Mouse (Mus musculus) midbrain, embryonic 14.5 days (tissue): Measurements from ENCODE around the gene Nek11. TPM values are rescaled to one million over a fixed set of nuclear protein-coding genes. Genes with fewer than 3 reads are reported as not detected.

Experiments
- ATAC-seq: fragments of 200-750 bp; cut with Nextera tagmentation; 2 replicates; pipeline ENCODE4 v1.8.0; 2017; ENCODE audit warnings: moderate number of reproducible peaks, moderate library complexity; ENCODE audit not compliant: low FRiP score, low TSS enrichment
- DNase-seq: peaks from one replicate; pipeline ENCODE4 v3.0.0-alpha.2; 2015
- H3K27ac ChIP-seq: fragments of 300-500 bp; sonication (generic); replicated peaks from 2 replicates; pipeline ENCODE4 v1.5.1; 2014; ENCODE audit warnings: mild to moderate bottlenecking, low read depth, low read length, moderate library complexity
- H3K27me3 ChIP-seq: fragments of 300-500 bp; sonication (generic); 2 replicates; pipeline ENCODE4 v1.6.1; 2014; ENCODE audit warnings: low read length, control low read depth, mixed read lengths; ENCODE audit not compliant: control insufficient read depth, insufficient read depth
- H3K36me3 ChIP-seq: fragments of 300-500 bp; sonication (generic); 2 replicates; pipeline ENCODE4 v1.6.1; 2014; ENCODE audit warnings: low read length, control low read depth; ENCODE audit not compliant: control insufficient read depth, insufficient read depth
- H3K4me1 ChIP-seq: fragments of 300-500 bp; sonication (generic); 2 replicates; pipeline ENCODE4 v1.6.1; 2014; ENCODE audit warnings: mild to moderate bottlenecking, antibody characterized with exemption, low read length, control low read depth; ENCODE audit not compliant: control insufficient read depth, insufficient read depth
- H3K4me2 ChIP-seq: fragments of 300-500 bp; sonication (generic); 2 replicates; pipeline ENCODE4 v1.6.1; 2014; ENCODE audit warnings: mild to moderate bottlenecking, low read length, moderate library complexity
- H3K4me3 ChIP-seq: fragments of 300-500 bp; sonication (generic); replicated peaks from 2 replicates; pipeline ENCODE4 v1.5.1; 2014; ENCODE audit warnings: low read depth, low read length
- H3K9ac ChIP-seq: fragments of 300-500 bp; sonication (generic); replicated peaks from 2 replicates; pipeline ENCODE4 v1.6.1; 2014; ENCODE audit warnings: mild to moderate bottlenecking, low read length, moderate library complexity
- H3K9me3 ChIP-seq: fragments of 300-500 bp; sonication (generic); 2 replicates; pipeline ENCODE4 v1.6.1; 2016; ENCODE audit warnings: low read length, control low read depth, mixed read lengths; ENCODE audit not compliant: control insufficient read depth
- whole genome bisulfite sequencing: fragments of 180-500 bp; shearing (Covaris S2); extraction: QIAGEN DNeasy Blood & Tissue Kit; methylation state at CpG from one replicate; pipeline ENCODE4 v1.1.7; 2014; 5-methylcytosine and 5-hydroxymethylcytosine counted together
- polyA plus RNA-seq: library from polyadenylated mRNA; unstranded; fragments of >200 nt; fragmentation: Nextera tagmentation; extraction: Ambion mirVana; gene quantifications from 2 replicates; pipeline ENCODE4 v1.2.1, GENCODE M21; 2014

The Nek11 gene
- polyA plus RNA-seq, 1 experiment from 2014 or later = 3.1 TPM

DNA sequence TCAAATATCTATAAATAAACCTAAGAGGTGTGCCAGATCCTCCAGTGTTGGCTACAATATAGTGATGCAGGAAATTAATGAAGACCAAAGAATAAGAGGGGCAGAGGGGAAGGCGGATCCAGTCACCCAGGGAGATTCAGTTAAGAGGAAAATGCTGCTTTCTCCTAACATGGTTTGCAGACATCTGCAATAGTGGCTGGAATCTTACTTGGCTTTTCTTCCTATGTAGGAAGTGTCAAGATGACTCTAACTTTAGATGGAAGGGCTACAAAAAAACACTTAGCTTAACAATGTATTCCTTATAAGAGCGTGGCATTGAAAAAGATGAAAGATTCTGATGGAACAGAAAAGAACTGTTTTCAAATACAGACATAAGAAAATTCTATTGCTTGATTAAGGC lies 89.3 kb downstream of the Nek11 start:
- H3K4me2 ChIP-seq = no peak overlapping the region
- 83% methylated on average over 2 of the region's 2 CpGs for WGBS
- DNase-seq = no peak
- no peaks in the 10 kb centered on the region for H3K9me3 ChIP-seq
- no peak overlapping the region for H3K27ac ChIP-seq
- no peak for ATAC-seq
- no peak overlapping the region for H3K9ac ChIP-seq
- H3K27me3 ChIP-seq = no peaks in the 10 kb centered on the region
- no peak overlapping the region for H3K4me3 ChIP-seq
- H3K4me1 ChIP-seq = peaks cover 14% of the 10 kb centered on the region
- no peaks in the 10 kb centered on the region for H3K36me3 ChIP-seq

DNA sequence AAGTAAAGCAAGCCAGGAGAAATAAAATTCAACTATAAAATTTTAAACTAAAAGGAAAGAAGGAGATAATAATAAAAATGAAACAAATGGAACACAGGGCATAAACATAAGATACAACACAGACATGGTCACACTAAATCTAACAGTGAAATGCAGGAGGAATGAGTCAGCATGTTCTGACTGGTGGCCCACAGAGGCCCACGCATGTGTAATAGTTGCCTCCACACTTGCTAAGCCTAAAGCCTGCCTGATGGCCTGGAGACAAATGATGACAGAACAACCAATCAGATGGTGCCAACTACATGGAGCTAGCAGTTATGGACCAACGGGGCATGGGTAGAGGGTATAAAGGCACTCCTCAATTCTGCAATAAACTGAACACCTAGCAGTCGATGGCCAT lies 93.1 kb downstream of the Nek11 start:
- Histone ChIP-seq H3K4me1 (peaks cover 10% of the 10 kb centered on the region; the same call in 1 of the 2 replicates), H3K36me3 (no peaks in the 10 kb centered on the region), H3K9ac (no peak overlapping the region), H3K9me3 (no peaks in the 10 kb centered on the region), H3K4me3 (no peak overlapping the region), H3K27me3 (no peaks in the 10 kb centered on the region), H3K4me2 (no peak overlapping the region), H3K27ac (no peak overlapping the region)
- no peak for ATAC-seq
- WGBS = 85% methylated on average over 3 of the region's 3 CpGs
- DNase-seq = no peak

DNA sequence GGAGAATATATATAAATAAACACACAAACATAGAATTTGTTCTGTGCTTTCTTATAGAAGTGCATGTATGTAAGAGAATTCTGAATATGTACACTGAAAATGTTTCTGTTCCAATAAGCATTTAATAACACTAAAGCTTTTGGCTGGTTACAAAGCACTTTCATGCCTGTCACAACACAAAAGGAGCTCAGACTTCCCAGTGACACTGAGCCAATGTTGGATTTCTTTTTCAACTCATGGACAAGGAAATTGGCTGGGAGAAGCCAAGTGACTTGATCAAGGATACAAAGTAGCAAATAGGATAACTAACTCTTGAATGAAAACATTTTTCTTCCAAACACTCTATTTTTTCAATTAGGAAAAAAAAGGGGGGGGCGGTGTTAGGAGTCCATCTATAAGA lies 93.9 kb downstream of the Nek11 start:
- Histone ChIP-seq H3K4me2 (no peak overlapping the region), H3K9ac (no peak overlapping the region)
- peak; percentile 55 for DNase-seq

DNA sequence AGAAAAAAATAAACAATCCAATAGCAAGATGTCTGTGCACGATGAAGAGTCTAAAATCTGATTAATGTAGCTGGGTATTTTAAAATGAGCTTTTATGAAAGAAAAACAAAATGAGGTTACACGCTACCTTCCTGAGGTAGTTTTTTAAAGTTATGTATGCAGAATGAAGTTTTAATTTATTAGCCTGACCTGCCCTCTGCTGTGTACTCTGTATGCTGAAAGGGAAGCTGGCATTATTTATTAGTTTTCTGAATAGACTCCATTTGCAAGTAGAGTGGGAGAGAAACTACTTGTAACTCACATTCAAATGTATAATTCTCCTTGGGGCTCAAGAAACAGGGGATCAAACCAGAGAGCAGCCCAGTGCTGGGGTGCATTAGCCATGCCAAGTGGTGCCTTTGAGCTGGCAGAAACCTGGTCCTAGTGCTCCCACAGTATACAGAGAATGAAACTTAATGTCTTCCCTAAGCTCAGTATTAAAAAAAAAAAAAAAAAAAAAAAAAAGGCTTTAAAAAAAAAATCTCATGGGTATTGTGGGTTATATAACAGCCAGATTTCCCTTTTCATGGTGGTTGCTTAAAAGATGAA lies 94.5 kb downstream of the Nek11 start:
- Histone ChIP-seq H3K27ac (no peak overlapping the region), H3K9me3 (no peaks in the 10 kb centered on the region), H3K36me3 (no peaks in the 10 kb centered on the region), H3K9ac (no peak overlapping the region), H3K4me1 (peaks cover 7% of the 10 kb centered on the region; the same call in 1 of the 2 replicates), H3K27me3 (no peaks in the 10 kb centered on the region), H3K4me3 (no peak overlapping the region), H3K4me2 (no peak overlapping the region)
- 74% methylated on average over 2 of the region's 2 CpGs for WGBS
- ATAC-seq (no peak), DNase-seq (peak; percentile 22)

More for the DNA sequence above, 93.9 kb downstream of the Nek11 start:
- Histone ChIP-seq H3K9me3 (no peaks in the 10 kb centered on the region), H3K27ac (no peak overlapping the region), H3K4me3 (no peak overlapping the region), H3K36me3 (no peaks in the 10 kb centered on the region), H3K4me1 (peaks cover 7% of the 10 kb centered on the region; the same call in 1 of the 2 replicates), H3K27me3 (no peaks in the 10 kb centered on the region)
- ATAC-seq = no peak
- WGBS = 66% methylated on average over 1 of the region's 1 CpGs

DNA sequence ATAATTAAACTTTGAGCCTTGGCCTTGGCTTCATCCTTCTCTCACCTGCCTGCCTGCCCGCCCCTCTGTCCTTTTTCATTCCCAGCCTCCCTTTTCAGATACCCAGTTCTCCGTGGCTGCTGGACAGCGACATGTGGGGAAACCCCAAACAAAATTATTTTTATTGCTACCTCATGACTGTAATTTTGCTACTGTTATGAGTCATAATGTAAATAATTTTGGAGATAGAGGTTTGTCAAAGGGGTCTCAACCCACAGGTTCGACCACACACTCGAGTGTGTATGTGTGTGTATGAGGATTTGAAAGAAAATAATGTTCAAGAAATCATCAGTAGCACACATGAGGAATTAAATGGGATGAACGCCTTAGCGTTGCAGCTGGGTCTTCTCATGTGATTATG lies 110.7 kb downstream of the Nek11 start:
- Histone ChIP-seq H3K9ac (no peak overlapping the region), H3K9me3 (no peaks in the 10 kb centered on the region), H3K4me1 (0 out of 2 replicates have a peak, but pooled peaks cover 8% of the 10 kb centered on the region), H3K27me3 (no peaks in the 10 kb centered on the region), H3K4me3 (no peak overlapping the region), H3K4me2 (no peak overlapping the region), H3K36me3 (no peaks in the 10 kb centered on the region), H3K27ac (no peak overlapping the region)
- DNase-seq (no peak), ATAC-seq (no peak)
- 40% methylated on average over 7 of the region's 7 CpGs for WGBS

DNA sequence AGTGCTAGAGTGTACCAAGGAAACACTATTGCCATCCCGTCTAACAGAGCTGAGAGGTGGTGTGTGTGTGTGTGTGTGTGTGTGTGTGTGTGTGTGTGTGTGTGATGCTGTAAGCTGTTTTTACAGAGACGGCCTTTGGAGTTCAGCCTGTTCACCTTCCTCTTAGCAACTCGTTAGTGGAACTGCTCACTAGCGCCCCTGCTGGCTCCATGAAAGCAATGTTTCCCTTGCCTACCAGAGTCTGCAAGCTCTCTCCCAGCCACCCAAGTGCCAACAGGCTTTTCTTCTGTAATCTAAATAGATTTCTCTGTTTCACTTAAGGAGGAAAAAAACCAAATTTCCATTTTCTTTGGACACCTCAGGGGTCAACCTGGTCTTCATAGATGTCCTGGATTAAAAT lies 112.6 kb downstream of the Nek11 start:
- H3K4me3 ChIP-seq = no peak overlapping the region
- 23% methylated on average over 4 of the region's 4 CpGs for WGBS
- no peak for ATAC-seq

DNA sequence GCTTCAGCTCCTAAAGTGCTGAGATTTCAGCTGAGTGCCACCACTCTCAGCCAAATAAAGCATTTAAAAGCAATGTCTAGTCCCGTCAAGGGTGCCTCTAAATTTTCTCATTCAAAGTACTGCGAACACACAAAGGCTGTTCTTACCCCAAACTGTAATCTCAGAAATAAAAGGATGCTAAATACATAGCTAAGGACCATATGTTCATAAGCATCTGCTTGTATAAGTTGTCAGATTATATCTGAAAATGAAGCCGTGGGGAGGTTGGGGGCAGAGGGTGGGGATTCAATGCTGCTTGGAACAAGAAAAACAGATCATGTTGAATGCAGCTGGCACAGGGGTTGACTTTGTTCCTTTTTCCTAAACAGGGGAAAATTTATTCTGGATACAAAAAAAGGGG lies 120.4 kb downstream of the Nek11 start:
- Histone ChIP-seq H3K4me2 (no peak overlapping the region), H3K4me3 (no peak overlapping the region), H3K27ac (peak overlapping the region; percentile 75), H3K9me3 (no peaks in the 10 kb centered on the region), H3K9ac (no peak overlapping the region), H3K36me3 (no peaks in the 10 kb centered on the region), H3K4me1 (peaks cover 15% of the 10 kb centered on the region), H3K27me3 (no peaks in the 10 kb centered on the region)
- DNase-seq (no peak), ATAC-seq (no peak)
- 61% methylated on average over 3 of the region's 3 CpGs for WGBS

More for the DNA sequence above, 112.6 kb downstream of the Nek11 start:
- peak; percentile 76 for DNase-seq
- H3K9ac ChIP-seq = no peak overlapping the region
- 0 out of 2 replicates have a peak, but pooled peaks cover 8% of the 10 kb centered on the region for H3K4me1 ChIP-seq
- H3K27ac ChIP-seq = no peak overlapping the region
- H3K27me3 ChIP-seq = no peaks in the 10 kb centered on the region
- no peak overlapping the region for H3K4me2 ChIP-seq
- H3K9me3 ChIP-seq = no peaks in the 10 kb centered on the region
- no peaks in the 10 kb centered on the region for H3K36me3 ChIP-seq

DNA sequence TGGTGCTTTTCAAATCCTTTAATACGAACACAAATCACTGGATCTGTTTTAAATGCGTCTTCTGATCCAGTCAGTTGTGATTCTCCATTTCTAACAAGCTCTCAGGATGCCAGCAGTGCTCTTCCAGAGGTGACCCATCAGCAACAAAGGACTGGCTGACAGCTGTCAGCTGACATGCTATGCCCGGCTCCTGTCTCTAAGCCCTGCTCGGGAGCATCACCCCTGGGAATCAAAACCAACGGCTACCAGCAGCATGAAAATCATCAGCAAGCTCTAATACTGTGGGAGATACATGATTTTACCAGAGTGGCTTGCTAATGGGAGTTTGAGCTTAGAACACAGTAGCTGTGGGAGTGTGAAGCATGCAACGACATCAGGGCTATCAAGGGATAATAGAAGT lies 121.0 kb downstream of the Nek11 start:
- Histone ChIP-seq H3K4me3 (no peak overlapping the region), H3K4me2 (no peak overlapping the region), H3K4me1 (peaks cover 15% of the 10 kb centered on the region), H3K9ac (0 out of 2 replicates have a peak overlapping the region, but pooled peaks have one; percentile 26), H3K27ac (peak overlapping the region; percentile 75), H3K27me3 (no peaks in the 10 kb centered on the region), H3K36me3 (no peaks in the 10 kb centered on the region), H3K9me3 (no peaks in the 10 kb centered on the region)
- ATAC-seq (peak; percentile 34; the same call in 1 of the 2 replicates), DNase-seq (peak; percentile 72)
- WGBS = 7% methylated on average over 6 of the region's 6 CpGs

DNA sequence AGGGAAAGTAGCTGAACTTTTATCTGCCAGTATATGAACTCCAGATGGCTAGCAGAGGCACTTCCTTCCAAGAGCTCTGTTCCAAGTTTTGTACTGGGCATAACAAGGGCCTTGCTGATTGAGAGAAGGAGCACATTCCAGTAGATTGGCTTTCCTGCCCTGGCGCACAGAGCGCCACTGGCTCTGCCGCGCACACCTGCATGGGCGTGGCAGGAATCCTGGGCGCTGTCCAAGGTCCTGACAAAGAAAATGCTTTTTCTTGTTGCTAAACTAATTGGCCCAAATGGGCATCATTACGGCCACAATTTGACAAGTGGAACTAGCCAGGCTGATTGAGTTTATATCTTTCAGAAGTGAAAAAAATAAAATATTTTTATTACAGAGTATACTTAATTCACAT lies 123.1 kb downstream of the Nek11 start:
- no peak overlapping the region for H3K9ac ChIP-seq
- no peak overlapping the region for H3K4me2 ChIP-seq
- H3K9me3 ChIP-seq = no peaks in the 10 kb centered on the region
- no peak for DNase-seq
- H3K27ac ChIP-seq = no peak overlapping the region
- peaks cover 15% of the 10 kb centered on the region for H3K4me1 ChIP-seq
- ATAC-seq = no peak
- no peaks in the 10 kb centered on the region for H3K36me3 ChIP-seq
- no peak overlapping the region for H3K4me3 ChIP-seq
- 20% methylated on average over 7 of the region's 7 CpGs for WGBS
- no peaks in the 10 kb centered on the region for H3K27me3 ChIP-seq
